Mouse (Mus musculus) CD4-positive, CD25-positive, alpha-beta regulatory T cell, adult 2 months (primary cell): ENCODE data around the gene Gm10722.
"Not testable (repeated sequence)": the region's sequence is repeated elsewhere in the genome, so short reads cannot be mapped to it uniquely, and the experiment has no call there.

Experiments used
- DNase-seq: peaks from one replicate; pipeline ENCODE4 v3.0.0-alpha.2; 2012; ENCODE audit warnings: low read depth, low spot score

The Gm10722 gene

DNA sequence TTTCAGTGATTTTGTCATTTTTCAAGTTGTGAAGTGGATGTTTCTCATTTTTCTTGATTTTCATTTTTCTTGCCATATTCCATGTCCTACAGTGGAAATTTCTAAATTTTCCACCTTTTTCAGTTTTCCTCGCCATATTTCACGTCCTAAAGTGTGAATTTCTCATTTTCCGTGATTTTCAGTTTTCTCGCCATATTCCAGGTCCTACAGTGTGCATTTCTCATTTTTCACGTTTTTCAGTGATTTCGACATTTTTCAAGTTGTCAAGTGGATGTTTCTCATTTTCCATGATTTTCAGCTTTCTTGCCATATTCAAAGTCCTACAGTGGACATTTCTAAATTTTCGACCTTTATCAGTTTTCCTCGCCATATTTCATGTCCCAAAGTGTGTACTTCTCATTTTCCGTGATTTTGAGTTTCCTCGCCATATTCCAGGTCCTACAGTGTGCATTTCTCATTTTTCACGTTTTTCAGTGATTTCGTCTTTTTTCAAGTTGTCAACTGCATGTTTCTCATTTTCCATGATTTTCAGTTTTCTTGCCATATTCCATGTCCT, 24.3 kb downstream of the Gm10722 start, which contains the start of gene Gm10717:
Gm10717 (plus strand) TSS at position 506 of the 556 bp plus-strand sequence.
- not testable (repeated sequence) for DNase-seq

DNA sequence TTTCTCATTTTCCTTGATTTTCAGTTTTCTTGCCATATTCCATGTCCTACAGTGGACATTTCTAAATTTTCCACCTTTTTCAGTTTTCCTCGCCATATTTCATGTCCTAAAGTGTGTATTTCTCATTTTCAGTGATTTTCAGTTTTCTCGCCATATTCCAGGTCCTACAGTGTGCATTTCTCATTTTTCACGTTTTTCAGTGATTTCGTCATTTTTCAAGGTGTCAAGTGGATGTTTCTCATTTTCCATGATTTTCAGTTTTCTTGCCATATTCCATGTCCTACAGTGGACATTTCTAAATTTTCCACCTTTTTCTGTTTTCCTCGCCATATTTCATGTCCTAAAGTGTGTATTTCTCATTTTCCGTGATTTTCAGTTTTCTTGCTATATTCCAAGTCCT, 24.9 kb downstream of the Gm10722 start:
- not testable (repeated sequence) for DNase-seq

DNA sequence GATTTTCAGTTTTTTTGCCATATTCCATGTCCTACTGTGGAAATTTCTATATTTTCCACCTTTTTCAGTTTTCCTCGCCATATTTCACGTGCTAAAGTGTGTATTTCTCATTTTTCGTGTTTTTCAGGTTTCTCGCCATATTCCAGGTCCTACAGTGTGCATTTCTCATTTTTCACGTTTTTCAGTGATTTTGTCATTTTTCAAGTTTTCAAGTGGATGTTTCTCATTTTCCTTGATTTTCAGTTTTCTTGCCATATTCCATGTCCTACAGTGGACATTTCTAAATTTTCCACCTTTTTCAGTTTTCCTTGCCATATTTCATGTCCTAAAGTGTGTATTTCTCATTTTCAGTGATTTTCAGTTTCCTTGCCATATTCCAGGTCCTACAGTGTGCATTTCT, 25.4 kb downstream of the Gm10722 start:
- DNase-seq: not testable (repeated sequence)

DNA sequence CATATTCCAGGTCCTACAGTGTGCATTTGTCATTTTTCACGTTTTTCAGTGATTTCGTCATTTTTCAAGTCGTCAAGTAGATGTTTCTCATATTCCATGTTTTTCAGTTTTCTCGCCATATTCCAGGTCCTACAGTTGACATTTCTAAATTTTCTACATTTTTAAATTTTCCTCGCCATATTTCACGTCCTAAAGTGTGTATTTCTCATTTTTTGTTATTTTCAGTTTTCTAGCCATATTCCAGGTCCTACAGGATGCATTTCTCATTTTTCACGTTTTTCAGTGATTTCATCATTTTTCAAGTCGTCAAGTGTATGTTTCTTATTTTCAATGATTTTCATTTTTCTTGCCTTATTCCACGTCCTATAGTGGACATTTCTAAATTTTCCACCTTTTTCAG, 26.0 kb downstream of the Gm10722 start:
- DNase-seq: not testable (repeated sequence)

DNA sequence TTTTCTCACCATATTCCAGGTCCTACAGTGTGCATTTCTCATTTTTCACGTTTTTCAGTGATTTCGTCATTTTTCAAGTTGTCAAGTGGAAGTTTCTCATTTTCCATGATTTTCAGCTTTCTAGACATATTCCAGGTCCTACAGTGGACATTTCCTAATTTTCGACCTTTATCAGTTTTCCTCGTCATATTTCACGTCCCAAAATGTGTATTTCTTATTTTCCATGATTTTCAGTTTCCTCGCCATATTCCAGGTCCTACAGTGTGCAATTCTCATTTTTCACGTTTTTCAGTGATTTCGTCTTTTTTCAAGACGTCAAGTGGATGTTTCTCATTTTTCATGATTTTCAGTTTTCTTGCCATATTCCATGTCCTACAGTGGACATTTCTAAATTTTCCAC, 26.5 kb downstream of the Gm10722 start:
- peak; percentile 47 for DNase-seq

DNA sequence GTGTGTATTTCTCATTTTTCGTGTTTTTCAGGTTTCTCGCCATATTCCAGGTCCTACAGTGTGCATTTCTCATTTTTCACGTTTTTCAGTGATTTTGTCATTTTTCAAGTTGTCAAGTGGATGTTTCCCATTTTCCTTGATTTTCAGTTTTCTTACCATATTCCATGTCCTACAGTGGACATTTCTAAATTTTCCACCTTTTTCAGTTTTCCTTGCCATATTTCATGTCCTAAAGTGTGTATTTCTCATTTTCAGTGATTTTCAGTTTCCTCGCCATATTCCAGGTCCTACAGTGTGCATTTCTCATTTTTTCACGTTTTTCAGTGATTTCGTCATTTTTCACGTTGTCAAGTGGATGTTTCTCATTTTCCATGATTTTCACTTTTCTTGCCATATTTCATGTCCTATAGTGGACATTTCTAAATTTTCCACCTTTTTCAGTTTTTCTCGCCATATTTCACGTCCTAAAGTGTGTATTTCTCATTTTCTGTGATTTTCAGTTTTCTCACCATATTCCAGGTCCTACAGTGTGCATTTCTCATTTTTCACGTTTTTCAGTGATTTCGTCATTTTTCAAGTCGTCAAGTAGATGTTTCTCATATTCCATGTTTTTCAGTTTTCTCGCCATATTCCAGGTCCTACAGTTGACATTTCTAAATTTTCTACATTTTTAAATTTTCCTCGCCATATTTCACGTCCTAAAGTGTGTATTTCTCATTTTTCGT, 28.7 kb downstream of the Gm10722 start:
- not testable (repeated sequence) for DNase-seq

DNA sequence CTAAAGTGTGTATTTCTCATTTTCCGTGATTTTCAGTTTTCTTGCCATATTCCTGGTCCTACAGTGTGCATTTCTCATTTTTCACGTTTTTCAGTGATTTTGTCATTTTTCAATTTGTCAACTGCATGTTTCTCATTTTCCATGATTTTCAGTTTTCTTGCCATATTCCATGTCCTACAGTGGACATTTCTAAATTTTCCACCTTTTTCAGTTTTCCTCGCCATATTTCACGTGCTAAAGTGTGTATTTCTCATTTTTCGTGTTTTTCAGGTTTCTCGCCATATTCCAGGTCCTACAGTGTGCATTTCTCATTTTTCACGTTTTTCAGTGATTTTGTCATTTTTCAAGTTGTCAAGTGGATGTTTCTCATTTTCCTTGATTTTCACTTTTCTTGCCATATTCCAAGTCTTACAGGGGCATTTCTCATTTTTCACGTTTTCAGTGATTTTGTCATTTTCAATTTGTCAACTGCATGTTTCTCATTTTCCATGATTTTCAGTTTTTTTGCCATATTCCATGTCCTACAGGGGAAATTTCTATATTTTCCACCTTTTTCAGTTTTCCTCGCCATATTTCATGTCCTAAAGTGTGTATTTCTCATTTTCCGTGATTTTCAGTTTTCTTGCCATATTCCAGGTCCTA, 30.1 kb downstream of the Gm10722 start:
- DNase-seq: peak; percentile 80

DNA sequence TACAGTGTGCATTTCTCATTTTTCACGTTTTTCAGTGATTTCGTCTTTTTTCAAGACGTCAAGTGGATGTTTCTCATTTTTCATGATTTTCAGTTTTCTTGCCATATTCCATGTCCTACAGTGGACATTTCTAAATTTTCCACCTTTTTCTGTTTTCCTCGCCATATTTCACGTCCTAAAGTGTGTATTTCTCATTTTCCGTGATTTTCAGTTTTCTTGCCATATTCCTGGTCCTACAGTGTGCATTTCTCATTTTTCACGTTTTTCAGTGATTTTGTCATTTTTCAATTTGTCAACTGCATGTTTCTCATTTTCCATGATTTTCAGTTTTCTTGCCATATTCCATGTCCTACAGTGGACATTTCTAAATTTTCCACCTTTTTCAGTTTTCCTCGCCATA, 33.6 kb downstream of the Gm10722 start, which contains the start of gene Gm17535:
Gm17535 (plus strand) TSS at position 301 of the 400 bp plus-strand sequence.
- not testable (repeated sequence) for DNase-seq

DNA sequence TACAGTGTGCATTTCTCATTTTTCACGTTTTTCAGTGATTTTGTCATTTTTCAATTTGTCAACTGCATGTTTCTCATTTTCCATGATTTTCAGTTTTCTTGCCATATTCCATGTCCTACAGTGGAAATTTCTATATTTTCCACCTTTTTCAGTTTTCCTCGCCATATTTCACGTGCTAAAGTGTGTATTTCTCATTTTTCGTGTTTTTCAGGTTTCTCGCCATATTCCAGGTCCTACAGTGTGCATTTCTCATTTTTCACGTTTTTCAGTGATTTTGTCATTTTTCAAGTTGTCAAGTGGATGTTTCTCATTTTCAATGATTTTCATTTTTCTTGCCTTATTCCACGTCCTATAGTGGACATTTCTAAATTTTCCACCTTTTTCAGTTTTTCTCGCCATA, 35.9 kb downstream of the Gm10722 start, which contains the start of gene Gm10715:
Gm10715 (plus strand) TSS at position 301 of the 400 bp plus-strand sequence.
- not testable (repeated sequence) for DNase-seq

DNA sequence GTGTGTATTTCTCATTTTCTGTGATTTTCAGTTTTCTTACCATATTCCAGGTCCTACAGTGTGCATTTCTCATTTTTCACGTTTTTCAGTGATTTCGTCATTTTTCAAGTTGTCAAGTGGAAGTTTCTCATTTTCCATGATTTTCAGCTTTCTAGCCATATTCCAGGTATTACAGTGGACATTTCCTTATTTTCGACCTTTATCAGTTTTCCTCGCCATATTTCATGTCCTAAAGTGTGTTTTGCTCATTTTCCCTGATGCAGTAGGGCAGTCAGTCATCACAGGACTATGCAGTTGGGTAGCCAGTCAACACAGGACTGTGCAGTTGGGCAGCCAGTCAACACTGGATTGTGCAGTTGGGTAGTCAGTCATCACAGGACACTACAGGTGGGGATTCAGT, 37.4 kb downstream of the Gm10722 start:
- DNase-seq: peak; percentile 12
